Mouse (Mus musculus) heart, embryonic 16.5 days (tissue): ENCODE results near the gene Pou2af1. TPM values are rescaled to one million over a fixed set of nuclear protein-coding genes. Genes with fewer than 3 reads are reported as not detected.

Experiments used
- ATAC-seq: fragments of 200-750 bp; cut with Nextera tagmentation; replicated peaks from 2 replicates; pipeline ENCODE4 v1.8.0; 2017; ENCODE audit warnings: moderate number of reproducible peaks; ENCODE audit not compliant: insufficient read depth, low FRiP score; ENCODE audit errors: extremely low read depth
- H3K27ac ChIP-seq: fragments of 300-500 bp; sonication (generic); 2 replicates; pipeline ENCODE4 v1.5.1; 2014; ENCODE audit warnings: mild to moderate bottlenecking, low read length, control low read depth, moderate library complexity
- H3K27me3 ChIP-seq: fragments of 300-500 bp; sonication (generic); 2 replicates; pipeline ENCODE4 v1.6.1; 2014; ENCODE audit warnings: low read length, mixed read lengths; ENCODE audit not compliant: control insufficient read depth, insufficient read depth
- H3K36me3 ChIP-seq: fragments of 300-500 bp; sonication (generic); 2 replicates; pipeline ENCODE4 v1.6.1; 2014; ENCODE audit not compliant: control insufficient read depth, insufficient read depth
- H3K4me1 ChIP-seq: fragments of 300-500 bp; sonication (generic); 2 replicates; pipeline ENCODE4 v1.6.1; 2014; ENCODE audit warnings: low read length, mixed read lengths; ENCODE audit not compliant: control insufficient read depth, insufficient read depth
- H3K4me2 ChIP-seq: fragments of 300-500 bp; sonication (generic); 2 replicates; pipeline ENCODE4 v1.6.1; 2014; ENCODE audit warnings: low read depth, mild to moderate bottlenecking, control low read depth, low read length
- H3K4me3 ChIP-seq: fragments of 300-500 bp; sonication (generic); 2 replicates; pipeline ENCODE4 v1.5.1; 2014; ENCODE audit warnings: mild to moderate bottlenecking, control low read depth, low read length
- H3K9ac ChIP-seq: fragments of 300-500 bp; sonication (generic); 2 replicates; pipeline ENCODE4 v1.6.1; 2014; ENCODE audit warnings: low read length, control low read depth
- H3K9me3 ChIP-seq: fragments of 300-500 bp; sonication (generic); replicated peaks from 2 replicates; pipeline ENCODE4 v1.6.1; 2016; ENCODE audit warnings: low read length; ENCODE audit not compliant: control insufficient read depth
- WGBS: fragments of 180-500 bp; shearing (Covaris S2); extraction: QIAGEN DNeasy Blood & Tissue Kit; methylation state at CpG from one replicate; pipeline ENCODE4 v1.1.7; 2014; 5-methylcytosine and 5-hydroxymethylcytosine counted together
- polyA plus RNA-seq: library from polyadenylated mRNA; unstranded; fragments of >200 nt; fragmentation: Nextera tagmentation; extraction: Ambion mirVana; gene quantifications from 2 replicates; pipeline ENCODE4 v1.2.1, GENCODE M21; 2015

Gene Pou2af1
- polyA plus RNA-seq, 1 experiment from 2014 or later = 0.92 TPM

GRCm38 (mm10) chr9:51278500-51279381 lies 65.2 kb downstream of the Pou2af1 start, which contains the start of gene Colca2:
Gene Colca2, minus strand, starts transcription at chr9:51278569.
- H3K9ac ChIP-seq = peak within 1 kb of the TSS; percentile 75
- WGBS = under 1% methylated on average over 53 of the region's 53 CpGs
- peak; percentile 97 for ATAC-seq
- peak within 1 kb of the TSS; percentile 69 for H3K4me2 ChIP-seq
- no peaks in the 10 kb centered on the region for H3K9me3 ChIP-seq
- H3K4me1 ChIP-seq = peaks cover 7% of the 10 kb centered on the region
- H3K27ac ChIP-seq = peak within 1 kb of the TSS; percentile 84
- H3K36me3 ChIP-seq = no peaks in the 10 kb centered on the region
- peak within 1 kb of the TSS; percentile 59 for H3K4me3 ChIP-seq
- no peaks in the 10 kb centered on the region for H3K27me3 ChIP-seq

- no peaks in the 10 kb centered on the region for H3K4me1 ChIP-seq
- WGBS = 29% methylated on average over 2 of the region's 2 CpGs
- H3K36me3 ChIP-seq = no peaks in the 10 kb centered on the region
- no peak for ATAC-seq
- H3K9ac ChIP-seq = no peak overlapping the region
- H3K9me3 ChIP-seq = no peaks in the 10 kb centered on the region
- no peak overlapping the region for H3K4me2 ChIP-seq
- H3K27me3 ChIP-seq = no peaks in the 10 kb centered on the region
- no peak overlapping the region for H3K27ac ChIP-seq
- H3K4me3 ChIP-seq = no peak overlapping the region
Observed at GRCm38 (mm10) chr9:51286079-51286478, 72.6 kb downstream of the Pou2af1 start.

Other genes starting within 250 kb of the Pou2af1 start
- gene Sik2, start 204.6 kb upstream of the Pou2af1 start, polyA plus RNA-seq = 14.4 and 18.5 TPM in 2 replicates
- not detected in 2 replicates for gene Btg4, start 152.8 kb upstream of the Pou2af1 start, polyA plus RNA-seq
- 6.8 and 9.2 TPM in 2 replicates for gene Layn, start 136.6 kb upstream of the Pou2af1 start, polyA plus RNA-seq
- 0.29 and 0.56 TPM in 2 replicates for gene 4833427G06Rik, start 111.6 kb upstream of the Pou2af1 start, polyA plus RNA-seq
- 0.07 and 0.09 TPM in 2 replicates for gene Gm32742, start 48.2 kb upstream of the Pou2af1 start, polyA plus RNA-seq
- 4.0 and 5.2 TPM in 2 replicates for gene Colca2, start 64.9 kb downstream of the Pou2af1 start, polyA plus RNA-seq
- 0.21 TPM in 1 of 2 replicates, not detected in the other for gene 1810046K07Rik, start 115.2 kb downstream of the Pou2af1 start, polyA plus RNA-seq